Mouse (Mus musculus): ENCODE measurements at regions not wholly inside any gene's neighbourhood (a gene's known extent, or its start where the extent isn't known, plus 50 kb on each side); places are given as distances from the start of the nearest gene placed in this dataset.

DNA sequence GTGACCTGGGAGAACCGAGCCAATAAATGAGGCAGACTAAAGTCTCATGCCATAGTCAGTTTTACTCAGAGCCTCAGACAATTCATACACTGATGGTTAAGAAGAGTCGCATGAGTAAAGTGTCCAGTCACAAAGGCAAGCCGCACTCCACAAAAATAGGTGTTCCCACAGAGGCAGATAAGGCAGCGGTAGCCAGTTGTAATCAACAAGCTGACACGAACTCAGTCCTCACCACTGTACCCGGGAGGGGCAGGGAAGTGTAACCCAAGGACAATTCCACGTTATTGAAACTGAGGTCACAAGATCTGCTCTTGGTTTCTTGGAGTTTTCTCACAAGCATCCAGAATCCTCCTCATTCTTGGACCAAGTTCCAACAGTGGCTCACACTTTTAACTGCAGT lies 125.9 kb downstream of the Evx1 start:
- H3K4me1 ChIP-seq (ENCODE audit: control insufficient read depth, insufficient read depth, low read length), result 0 out of 2 replicates have a peak, but pooled peaks cover 6% of the 10 kb centered on the region
- H3K9ac ChIP-seq (ENCODE audit: low read length), result no peak overlapping the region
- no peak overlapping the region for H3K27ac ChIP-seq (ENCODE audit: low read length)
- no peaks in the 10 kb centered on the region for H3K9me3 ChIP-seq (replicated peaks; ENCODE audit: control insufficient read depth, low read length)
- no peak overlapping the region for H3K4me2 ChIP-seq (ENCODE audit: low read depth, low read length)
- H3K4me3 ChIP-seq (replicated peaks; ENCODE audit: low read length), result no peak overlapping the region
- H3K36me3 ChIP-seq (ENCODE audit: control insufficient read depth, insufficient read depth, low read length), result no peaks in the 10 kb centered on the region
- no peak for ATAC-seq (ENCODE audit: insufficient read depth, low FRiP score)
- 75% methylated on average over 7 of the region's 7 CpGs for WGBS
- no peaks in the 10 kb centered on the region for H3K27me3 ChIP-seq (ENCODE audit: control insufficient read depth, insufficient read depth, low read length)

- no peak overlapping the region for H3K4me3 ChIP-seq (replicated peaks; ENCODE audit: low read length)
- H3K36me3 ChIP-seq (ENCODE audit: control insufficient read depth, insufficient read depth, low read length), result no peaks in the 10 kb centered on the region
- no peak for ATAC-seq (ENCODE audit: insufficient read depth, low FRiP score)
- no peak overlapping the region for H3K9ac ChIP-seq (ENCODE audit: low read length)
- H3K27me3 ChIP-seq (ENCODE audit: control insufficient read depth, insufficient read depth, low read length), result no peaks in the 10 kb centered on the region
- H3K27ac ChIP-seq (ENCODE audit: low read length), result no peak overlapping the region
- 0 out of 2 replicates have a peak, but pooled peaks cover 6% of the 10 kb centered on the region for H3K4me1 ChIP-seq (ENCODE audit: control insufficient read depth, insufficient read depth, low read length)
- H3K4me2 ChIP-seq (ENCODE audit: low read depth, low read length), result no peak overlapping the region
- WGBS, result 73% methylated on average over 3 of the region's 3 CpGs
- H3K9me3 ChIP-seq (replicated peaks; ENCODE audit: control insufficient read depth, low read length), result no peaks in the 10 kb centered on the region
These were observed 126.9 kb downstream of the Evx1 start for GRCm38 (mm10) chr6:52440160-52440559.

GRCm38 (mm10) chr6:52443112-52443984 lies 130.1 kb downstream of the Evx1 start:
- peak overlapping the region; percentile 27; the same call in 1 of the 2 replicates for H3K4me2 ChIP-seq (ENCODE audit: low read depth, low read length)
- no peak overlapping the region; the same call in 1 of the 2 replicates for H3K9ac ChIP-seq (ENCODE audit: low read length)
- no peaks in the 10 kb centered on the region for H3K9me3 ChIP-seq (replicated peaks; ENCODE audit: control insufficient read depth, low read length)
- H3K27me3 ChIP-seq (ENCODE audit: control insufficient read depth, insufficient read depth, low read length), result no peaks in the 10 kb centered on the region
- 0 out of 2 replicates have a peak, but pooled peaks cover 6% of the 10 kb centered on the region for H3K4me1 ChIP-seq (ENCODE audit: control insufficient read depth, insufficient read depth, low read length)
- ATAC-seq (ENCODE audit: insufficient read depth, low FRiP score), result no peak
- H3K27ac ChIP-seq (ENCODE audit: low read length), result no peak overlapping the region
- H3K4me3 ChIP-seq (replicated peaks; ENCODE audit: low read length), result 0 out of 2 replicates have a peak overlapping the region, but pooled peaks have one; percentile 14
- 40% methylated on average over 24 of the region's 24 CpGs for WGBS
- no peaks in the 10 kb centered on the region for H3K36me3 ChIP-seq (ENCODE audit: control insufficient read depth, insufficient read depth, low read length)

DNA sequence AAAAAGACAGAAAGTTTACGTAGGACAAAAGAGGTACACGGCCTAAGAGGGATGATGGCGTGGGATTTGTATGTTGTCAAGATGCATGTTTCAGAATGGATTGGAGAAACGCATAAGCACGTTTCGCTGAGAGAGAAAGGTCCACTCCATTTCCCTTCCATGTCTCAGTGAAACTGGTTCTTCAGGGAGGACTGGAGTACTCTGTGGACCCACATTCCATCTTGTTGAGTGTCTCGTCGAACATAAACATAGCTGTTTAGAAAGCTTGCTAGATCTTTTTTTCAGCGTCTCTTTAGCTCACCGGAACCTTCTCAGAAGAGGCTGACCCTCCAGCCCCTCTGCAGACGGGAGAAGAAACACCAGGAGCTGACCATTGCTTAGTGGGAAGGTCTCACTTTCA lies 145.5 kb downstream of the Evx1 start:
- no peaks in the 10 kb centered on the region for H3K4me1 ChIP-seq (ENCODE audit: control insufficient read depth, insufficient read depth, low read length)
- H3K9me3 ChIP-seq (replicated peaks; ENCODE audit: control insufficient read depth, low read length), result no peaks in the 10 kb centered on the region
- no peak overlapping the region for H3K4me2 ChIP-seq (ENCODE audit: low read depth, low read length)
- H3K27ac ChIP-seq (ENCODE audit: low read length), result no peak overlapping the region
- no peak overlapping the region for H3K9ac ChIP-seq (ENCODE audit: low read length)
- ATAC-seq (ENCODE audit: insufficient read depth, low FRiP score), result no peak
- WGBS, result 65% methylated on average over 11 of the region's 11 CpGs
- H3K4me3 ChIP-seq (replicated peaks; ENCODE audit: low read length), result no peak overlapping the region
- H3K36me3 ChIP-seq (ENCODE audit: control insufficient read depth, insufficient read depth, low read length), result no peaks in the 10 kb centered on the region
- H3K27me3 ChIP-seq (ENCODE audit: control insufficient read depth, insufficient read depth, low read length), result no peaks in the 10 kb centered on the region

GRCm38 (mm10) chr6:52461186-52461585 lies 147.9 kb downstream of the Evx1 start:
- ATAC-seq (ENCODE audit: insufficient read depth, low FRiP score), result no peak
- no peak overlapping the region for H3K4me2 ChIP-seq (ENCODE audit: low read depth, low read length)
- H3K4me1 ChIP-seq (ENCODE audit: control insufficient read depth, insufficient read depth, low read length), result no peaks in the 10 kb centered on the region
- no peaks in the 10 kb centered on the region for H3K36me3 ChIP-seq (ENCODE audit: control insufficient read depth, insufficient read depth, low read length)
- no peak overlapping the region for H3K27ac ChIP-seq (ENCODE audit: low read length)
- H3K9ac ChIP-seq (ENCODE audit: low read length), result no peak overlapping the region
- WGBS, result 85% methylated on average over 2 of the region's 2 CpGs
- H3K4me3 ChIP-seq (replicated peaks; ENCODE audit: low read length), result no peak overlapping the region
- H3K27me3 ChIP-seq (ENCODE audit: control insufficient read depth, insufficient read depth, low read length), result no peaks in the 10 kb centered on the region
- H3K9me3 ChIP-seq (replicated peaks; ENCODE audit: control insufficient read depth, low read length), result no peaks in the 10 kb centered on the region

- no peak overlapping the region for H3K4me2 ChIP-seq (ENCODE audit: low read depth, low read length)
- no peak overlapping the region for H3K4me3 ChIP-seq (replicated peaks; ENCODE audit: low read length)
- ATAC-seq (ENCODE audit: insufficient read depth, low FRiP score), result no peak
- no peaks in the 10 kb centered on the region for H3K27me3 ChIP-seq (ENCODE audit: control insufficient read depth, insufficient read depth, low read length)
- H3K9ac ChIP-seq (ENCODE audit: low read length), result no peak overlapping the region
- H3K9me3 ChIP-seq (replicated peaks; ENCODE audit: control insufficient read depth, low read length), result no peaks in the 10 kb centered on the region
- no peak overlapping the region for H3K27ac ChIP-seq (ENCODE audit: low read length)
- H3K36me3 ChIP-seq (ENCODE audit: control insufficient read depth, insufficient read depth, low read length), result no peaks in the 10 kb centered on the region
- WGBS, result 86% methylated on average over 12 of the region's 12 CpGs
- no peaks in the 10 kb centered on the region for H3K4me1 ChIP-seq (ENCODE audit: control insufficient read depth, insufficient read depth, low read length)
These were observed 150.1 kb downstream of the Evx1 start for GRCm38 (mm10) chr6:52463369-52463768.

GRCm38 (mm10) chr6:52464571-52464970 lies 151.3 kb downstream of the Evx1 start:
- no peak overlapping the region for H3K4me2 ChIP-seq (ENCODE audit: low read depth, low read length)
- no peaks in the 10 kb centered on the region for H3K27me3 ChIP-seq (ENCODE audit: control insufficient read depth, insufficient read depth, low read length)
- ATAC-seq (ENCODE audit: insufficient read depth, low FRiP score), result no peak
- 77% methylated on average over 3 of the region's 3 CpGs for WGBS
- no peaks in the 10 kb centered on the region for H3K36me3 ChIP-seq (ENCODE audit: control insufficient read depth, insufficient read depth, low read length)
- no peaks in the 10 kb centered on the region for H3K9me3 ChIP-seq (replicated peaks; ENCODE audit: control insufficient read depth, low read length)
- H3K4me3 ChIP-seq (replicated peaks; ENCODE audit: low read length), result no peak overlapping the region
- no peak overlapping the region for H3K27ac ChIP-seq (ENCODE audit: low read length)
- H3K9ac ChIP-seq (ENCODE audit: low read length), result no peak overlapping the region
- no peaks in the 10 kb centered on the region for H3K4me1 ChIP-seq (ENCODE audit: control insufficient read depth, insufficient read depth, low read length)

- H3K36me3 ChIP-seq (ENCODE audit: control insufficient read depth, insufficient read depth, low read length), result no peaks in the 10 kb centered on the region
- ATAC-seq (ENCODE audit: insufficient read depth, low FRiP score), result no peak
These were observed 152.7 kb downstream of the Evx1 start for GRCm38 (mm10) chr6:52465834-52466525.

GRCm38 (mm10) chr6:52470831-52471230 lies 157.5 kb downstream of the Evx1 start:
- no peaks in the 10 kb centered on the region for H3K9me3 ChIP-seq (replicated peaks; ENCODE audit: control insufficient read depth, low read length)
- H3K36me3 ChIP-seq (ENCODE audit: control insufficient read depth, insufficient read depth, low read length), result no peaks in the 10 kb centered on the region
- no peak overlapping the region for H3K27ac ChIP-seq (ENCODE audit: low read length)
- no peaks in the 10 kb centered on the region for H3K27me3 ChIP-seq (ENCODE audit: control insufficient read depth, insufficient read depth, low read length)
- H3K4me3 ChIP-seq (replicated peaks; ENCODE audit: low read length), result no peak overlapping the region
- WGBS, result 76% methylated on average over 11 of the region's 13 CpGs
- H3K9ac ChIP-seq (ENCODE audit: low read length), result no peak overlapping the region
- ATAC-seq (ENCODE audit: insufficient read depth, low FRiP score), result no peak
- no peak overlapping the region for H3K4me2 ChIP-seq (ENCODE audit: low read depth, low read length)
- H3K4me1 ChIP-seq (ENCODE audit: control insufficient read depth, insufficient read depth, low read length), result no peaks in the 10 kb centered on the region

More at GRCm38 (mm10) chr6:52465834-52466525, 152.7 kb downstream of the Evx1 start:
- H3K4me3 ChIP-seq (replicated peaks; ENCODE audit: low read length), result no peak overlapping the region
- H3K27ac ChIP-seq (ENCODE audit: low read length), result no peak overlapping the region
- H3K4me1 ChIP-seq (ENCODE audit: control insufficient read depth, insufficient read depth, low read length), result no peaks in the 10 kb centered on the region
- no peak overlapping the region for H3K4me2 ChIP-seq (ENCODE audit: low read depth, low read length)
- WGBS, result 65% methylated on average over 9 of the region's 9 CpGs
- no peaks in the 10 kb centered on the region for H3K27me3 ChIP-seq (ENCODE audit: control insufficient read depth, insufficient read depth, low read length)
- no peak overlapping the region for H3K9ac ChIP-seq (ENCODE audit: low read length)
- no peaks in the 10 kb centered on the region for H3K9me3 ChIP-seq (replicated peaks; ENCODE audit: control insufficient read depth, low read length)
